Mouse (Mus musculus): ENCODE data around the gene Trim69. TPM values are rescaled to one million over a fixed set of nuclear protein-coding genes. Genes with fewer than 3 reads are reported as not detected.

The Trim69 gene
- polyA plus RNA-seq, 1 experiment from 2014 or later = not detected

GRCm38 (mm10) chr2:122156051-122156700 lies 4.3 kb upstream of the Trim69 start:
- no peak overlapping the region for H3K4me3 ChIP-seq
- no peak for ATAC-seq (replicated peaks)
- no peaks in the 10 kb centered on the region for H3K4me1 ChIP-seq
- no peaks in the 10 kb centered on the region for H3K27me3 ChIP-seq
- no peak overlapping the region for H3K4me2 ChIP-seq (replicated peaks)
- H3K9me3 ChIP-seq = no peaks in the 10 kb centered on the region
- no peaks in the 10 kb centered on the region for H3K36me3 ChIP-seq
- WGBS = 91% methylated on average over 4 of the region's 4 CpGs
- H3K27ac ChIP-seq (replicated peaks) = no peak overlapping the region
- H3K9ac ChIP-seq (replicated peaks) = no peak overlapping the region

DNA sequence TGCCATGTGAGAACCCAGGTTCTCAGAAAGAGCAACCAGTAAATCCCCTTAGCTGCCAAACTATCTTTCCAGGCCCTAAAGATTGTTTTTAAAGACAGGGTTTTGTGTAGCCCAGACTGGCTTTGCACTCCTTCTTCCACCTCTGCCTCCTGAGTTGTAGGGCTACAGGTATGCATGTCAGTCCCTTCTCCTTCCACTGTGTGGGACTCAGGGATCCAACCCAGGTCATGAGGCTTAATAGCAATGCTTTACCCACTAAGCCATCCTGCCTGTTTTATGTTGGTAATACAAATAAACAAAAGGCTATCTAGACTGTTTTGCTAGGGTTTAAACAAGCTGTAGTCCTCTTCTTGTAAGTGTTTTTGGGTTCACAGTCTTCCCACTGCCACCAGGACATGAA lies 2.9 kb upstream of the Trim69 start:
- no peak for ATAC-seq (replicated peaks)
- no peaks in the 10 kb centered on the region for H3K4me1 ChIP-seq
- H3K36me3 ChIP-seq = no peaks in the 10 kb centered on the region
- no peaks in the 10 kb centered on the region for H3K27me3 ChIP-seq
- H3K27ac ChIP-seq (replicated peaks) = no peak overlapping the region
- no peak overlapping the region for H3K4me3 ChIP-seq
- no peaks in the 10 kb centered on the region for H3K9me3 ChIP-seq
- no peak overlapping the region for H3K9ac ChIP-seq (replicated peaks)
- no peak overlapping the region for H3K4me2 ChIP-seq (replicated peaks)

DNA sequence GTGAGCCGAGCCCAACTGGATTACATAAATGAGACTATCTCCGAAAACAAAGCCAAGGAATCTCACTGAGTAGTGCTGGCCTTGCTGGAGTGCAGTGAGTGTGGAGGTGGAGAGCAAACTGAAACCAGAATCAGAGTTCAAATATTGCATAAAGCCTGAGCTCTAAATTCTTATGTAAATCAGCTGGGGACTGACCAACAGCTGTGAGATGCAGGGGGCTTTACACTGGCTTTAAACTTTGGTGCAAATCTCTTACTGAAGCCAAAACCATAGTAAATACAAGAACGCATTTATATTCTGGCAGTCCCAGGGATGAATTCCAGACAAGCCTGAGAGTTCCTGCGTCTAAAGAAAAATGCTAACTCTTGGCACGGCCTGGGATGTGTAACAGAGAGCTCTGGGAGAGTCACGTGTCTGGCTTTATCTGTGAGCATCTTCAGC lies 2.1 kb upstream of the Trim69 start:
- WGBS = 56% methylated on average over 6 of the region's 6 CpGs
- Histone ChIP-seq H3K9ac (replicated peaks) (no peak overlapping the region), H3K4me1 (no peaks in the 10 kb centered on the region), H3K27me3 (no peaks in the 10 kb centered on the region), H3K27ac (replicated peaks) (no peak overlapping the region), H3K4me3 (no peak overlapping the region), H3K9me3 (no peaks in the 10 kb centered on the region), H3K4me2 (replicated peaks) (no peak overlapping the region), H3K36me3 (no peaks in the 10 kb centered on the region)
- no peak for ATAC-seq (replicated peaks)

- Histone ChIP-seq H3K4me2 (replicated peaks) (no peak overlapping the region), H3K9ac (replicated peaks) (no peak overlapping the region), H3K4me1 (no peaks in the 10 kb centered on the region), H3K27ac (replicated peaks) (no peak overlapping the region), H3K36me3 (no peaks in the 10 kb centered on the region), H3K27me3 (no peaks in the 10 kb centered on the region), H3K4me3 (no peak overlapping the region), H3K9me3 (no peaks in the 10 kb centered on the region)
- ATAC-seq (replicated peaks) = no peak
- WGBS = 86% methylated on average over 6 of the region's 6 CpGs
These were observed 833 bp upstream of the Trim69 start for GRCm38 (mm10) chr2:122159667-122160066.

DNA sequence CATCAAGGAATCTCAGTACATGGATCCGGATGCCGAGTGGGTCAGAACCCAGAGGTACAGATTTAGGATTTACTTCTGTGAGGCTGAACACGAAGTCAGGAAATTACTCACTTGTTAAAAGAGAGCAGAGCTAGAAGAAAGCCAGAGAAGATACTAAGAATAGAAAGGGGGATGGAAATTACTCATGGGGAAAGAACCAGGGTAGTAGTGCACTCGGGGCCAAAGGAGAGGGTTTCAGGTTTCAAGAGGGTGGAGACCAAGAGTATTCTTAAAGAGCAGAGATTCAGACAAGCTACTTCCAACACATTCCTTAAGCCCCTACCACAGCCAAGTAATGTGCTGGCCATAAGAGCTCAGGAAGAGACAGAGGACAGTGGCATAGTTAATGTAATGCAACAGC lies 1.0 kb downstream of the Trim69 start:
- Histone ChIP-seq H3K4me2 (replicated peaks) (no peak overlapping the region), H3K4me1 (no peaks in the 10 kb centered on the region), H3K9ac (replicated peaks) (no peak overlapping the region), H3K36me3 (no peaks in the 10 kb centered on the region), H3K4me3 (no peak overlapping the region), H3K27me3 (no peaks in the 10 kb centered on the region), H3K9me3 (no peaks in the 10 kb centered on the region), H3K27ac (replicated peaks) (no peak overlapping the region)
- no peak for ATAC-seq (replicated peaks)
- WGBS = 38% methylated on average over 4 of the region's 4 CpGs

- no peaks in the 10 kb centered on the region for H3K36me3 ChIP-seq
- WGBS = 77% methylated on average over 2 of the region's 2 CpGs
- H3K4me2 ChIP-seq (replicated peaks) = no peak overlapping the region
- H3K27ac ChIP-seq (replicated peaks) = no peak overlapping the region
- no peak overlapping the region for H3K9ac ChIP-seq (replicated peaks)
- H3K4me1 ChIP-seq = no peaks in the 10 kb centered on the region
- H3K9me3 ChIP-seq = no peaks in the 10 kb centered on the region
- H3K27me3 ChIP-seq = no peaks in the 10 kb centered on the region
- H3K4me3 ChIP-seq = no peak overlapping the region
- ATAC-seq (replicated peaks) = no peak
These were observed 2.0 kb downstream of the Trim69 start for GRCm38 (mm10) chr2:122162529-122162928.

DNA sequence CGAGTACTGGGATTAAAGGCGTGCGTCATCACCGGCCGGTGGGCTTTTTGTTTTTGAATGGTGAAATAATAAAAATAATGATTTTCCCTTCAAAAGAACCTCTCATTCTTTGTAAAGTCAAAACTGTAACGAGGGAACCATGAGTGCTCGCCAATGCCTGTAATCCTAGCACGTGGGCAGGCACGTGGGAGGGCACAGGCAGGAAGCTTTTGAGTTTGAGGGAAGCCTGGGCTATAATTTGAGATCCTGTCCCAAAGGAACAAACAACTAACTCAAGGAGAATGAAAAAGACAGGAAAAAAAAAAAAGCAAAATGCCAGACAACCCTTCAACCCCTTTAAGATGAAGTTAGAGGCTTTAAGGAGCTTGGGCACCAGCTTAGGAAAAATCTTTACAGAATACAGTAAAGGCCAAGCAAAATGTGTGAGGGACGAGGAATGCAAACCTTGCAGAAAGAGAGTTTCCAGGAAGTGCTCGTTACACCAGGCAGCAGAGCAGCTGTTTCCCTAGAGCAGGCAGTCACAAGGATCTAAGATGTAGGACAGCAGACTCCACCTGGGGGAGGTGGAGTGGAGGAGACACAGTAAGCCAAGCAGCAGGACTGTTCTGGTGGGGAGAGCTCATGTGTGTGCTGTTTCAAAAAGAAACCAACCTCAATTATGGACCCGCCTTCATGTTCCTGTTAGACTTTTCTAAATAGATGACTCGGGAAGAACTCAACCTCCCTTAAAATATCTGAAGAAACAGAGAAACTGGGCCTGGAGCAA lies 3.1 kb downstream of the Trim69 start:
- H3K4me2 ChIP-seq (replicated peaks) = no peak overlapping the region
- H3K4me3 ChIP-seq = no peak overlapping the region
- no peaks in the 10 kb centered on the region for H3K4me1 ChIP-seq
- no peaks in the 10 kb centered on the region for H3K27me3 ChIP-seq
- no peaks in the 10 kb centered on the region for H3K9me3 ChIP-seq
- no peak overlapping the region for H3K27ac ChIP-seq (replicated peaks)
- ATAC-seq (replicated peaks) = no peak
- no peak overlapping the region for H3K9ac ChIP-seq (replicated peaks)
- no peaks in the 10 kb centered on the region for H3K36me3 ChIP-seq
- 73% methylated on average over 13 of the region's 13 CpGs for WGBS

GRCm38 (mm10) chr2:122164293-122164692 lies 3.8 kb downstream of the Trim69 start:
- H3K9me3 ChIP-seq = no peaks in the 10 kb centered on the region
- H3K4me1 ChIP-seq = no peaks in the 10 kb centered on the region
- no peaks in the 10 kb centered on the region for H3K27me3 ChIP-seq
- 83% methylated on average over 11 of the region's 11 CpGs for WGBS
- no peak overlapping the region for H3K4me3 ChIP-seq
- no peak for ATAC-seq (replicated peaks)
- H3K9ac ChIP-seq (replicated peaks) = no peak overlapping the region
- H3K36me3 ChIP-seq = no peaks in the 10 kb centered on the region
- no peak overlapping the region for H3K27ac ChIP-seq (replicated peaks)
- no peak overlapping the region for H3K4me2 ChIP-seq (replicated peaks)

DNA sequence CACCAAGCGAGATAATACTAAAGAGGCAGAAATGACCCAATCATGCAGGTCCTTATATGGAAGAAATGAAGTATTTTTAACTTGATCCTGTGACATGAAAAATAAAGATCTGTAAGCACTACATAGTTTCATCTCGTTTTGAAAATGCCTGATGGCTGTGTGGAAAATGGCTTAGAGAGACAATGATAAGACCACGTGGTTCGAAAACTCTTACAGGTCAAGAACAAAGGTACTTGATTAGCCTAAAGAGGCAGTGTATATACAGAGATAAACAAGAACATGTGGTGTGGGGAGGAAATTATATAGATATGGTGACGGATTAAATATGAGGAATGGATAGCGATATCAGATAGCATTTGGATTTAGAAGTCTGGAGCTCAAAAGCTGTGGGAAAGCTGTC lies 10.8 kb downstream of the Trim69 start:
- Histone ChIP-seq H3K9ac (replicated peaks) (no peak overlapping the region), H3K27ac (replicated peaks) (no peak overlapping the region), H3K4me1 (no peaks in the 10 kb centered on the region), H3K4me3 (no peak overlapping the region), H3K27me3 (no peaks in the 10 kb centered on the region), H3K4me2 (replicated peaks) (no peak overlapping the region), H3K9me3 (no peaks in the 10 kb centered on the region), H3K36me3 (no peaks in the 10 kb centered on the region)
- 90% methylated on average over 6 of the region's 6 CpGs for WGBS
- no peak for ATAC-seq (replicated peaks)

GRCm38 (mm10) chr2:122172188-122172587 lies 11.7 kb downstream of the Trim69 start:
- no peak overlapping the region for H3K27ac ChIP-seq (replicated peaks)
- no peak for ATAC-seq (replicated peaks)
- no peak overlapping the region for H3K4me3 ChIP-seq
- H3K4me1 ChIP-seq = no peaks in the 10 kb centered on the region
- H3K9me3 ChIP-seq = no peaks in the 10 kb centered on the region
- H3K4me2 ChIP-seq (replicated peaks) = no peak overlapping the region
- no peaks in the 10 kb centered on the region for H3K27me3 ChIP-seq
- 98% methylated on average over 2 of the region's 2 CpGs for WGBS
- no peaks in the 10 kb centered on the region for H3K36me3 ChIP-seq
- no peak overlapping the region for H3K9ac ChIP-seq (replicated peaks)

GRCm38 (mm10) chr2:122180051-122180822 lies 19.7 kb downstream of the Trim69 start:
- Histone ChIP-seq H3K27me3 (no peaks in the 10 kb centered on the region), H3K36me3 (no peaks in the 10 kb centered on the region), H3K4me2 (replicated peaks) (no peak overlapping the region), H3K4me1 (no peaks in the 10 kb centered on the region), H3K4me3 (no peak overlapping the region), H3K9ac (replicated peaks) (no peak overlapping the region), H3K9me3 (no peaks in the 10 kb centered on the region), H3K27ac (replicated peaks) (no peak overlapping the region)
- ATAC-seq (replicated peaks) = no peak
- WGBS = 78% methylated on average over 8 of the region's 8 CpGs

- no peak overlapping the region for H3K27ac ChIP-seq (replicated peaks)
- no peaks in the 10 kb centered on the region for H3K36me3 ChIP-seq
- H3K4me2 ChIP-seq (replicated peaks) = no peak overlapping the region
- no peak for ATAC-seq (replicated peaks)
- no peaks in the 10 kb centered on the region for H3K27me3 ChIP-seq
- WGBS = 90% methylated on average over 4 of the region's 4 CpGs
- no peaks in the 10 kb centered on the region for H3K4me1 ChIP-seq
- no peak overlapping the region for H3K4me3 ChIP-seq
- H3K9me3 ChIP-seq = no peaks in the 10 kb centered on the region
- H3K9ac ChIP-seq (replicated peaks) = no peak overlapping the region
These were observed 24.6 kb downstream of the Trim69 start for GRCm38 (mm10) chr2:122185086-122185485.

All from forebrain, embryonic 15.5 days (tissue).